Mouse (Mus musculus): ENCODE measurements around the gene Mal.

DNA sequence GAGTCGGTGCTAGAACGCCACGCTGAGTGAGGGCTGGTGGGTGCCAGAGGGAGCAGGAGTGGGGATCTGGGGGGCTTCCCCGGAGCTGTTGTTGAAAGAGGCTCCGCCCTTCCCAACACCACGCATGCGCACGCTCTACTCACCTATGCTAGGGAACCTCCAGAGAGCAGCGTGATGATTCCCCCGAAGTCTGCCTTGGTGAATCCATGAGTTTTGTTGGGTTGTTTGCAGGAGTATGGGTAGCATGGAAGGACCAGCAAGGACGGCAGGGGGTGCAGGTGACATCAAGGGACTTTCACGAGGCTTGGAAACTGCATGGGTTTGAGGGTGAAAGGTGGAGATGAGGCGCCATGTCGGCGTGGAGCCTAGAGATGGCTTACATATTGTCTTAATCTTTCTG lies 66.3 kb downstream of the Mal start:
- no peak for TF ChIP-seq CTCF (conservative IDR thresholded peaks at IDR 0.05; ENCODE audit: low read length)
- no peak for TF ChIP-seq POU5F1 (IDR thresholded peaks at IDR 0.05; ENCODE audit: borderline replicate concordance, low read length)
